Mouse (Mus musculus) cortical plate, adult 2 months (tissue): ENCODE results near the gene Ric3.

ENCODE experiments used
- CTCF ChIP-seq: fragments of 200-500 bp; IDR thresholded peaks from 2 replicates; pipeline ENCODE4 v1.5.1; 2011; ENCODE audit warnings: mild to moderate bottlenecking, control low read depth, low read length; ENCODE audit not compliant: insufficient read depth; ENCODE audit errors: extremely low read depth
- POLR2A ChIP-seq: fragments of 200-500 bp; IDR thresholded peaks from 2 replicates; pipeline ENCODE4 v1.6.1; 2011; ENCODE audit warnings: mild to moderate bottlenecking, low read length, control low read depth; ENCODE audit not compliant: insufficient read depth; ENCODE audit errors: extremely low read depth

- no peak for TF ChIP-seq CTCF
- no peak for TF ChIP-seq POLR2A
Measured at GRCm38 (mm10) chr7:109072326-109072725, 10.8 kb downstream of the Ric3 start.
